In genomic region chr6:13152062-13152640, GRCm38 (mm10) we compare ENCODE assay signal across 10 mouse cellular contexts.
DNase-seq lines count a peak whose midpoint lies in the region; ATAC-seq and TF ChIP-seq lines count a peak whose summit lies in the region.
"Had no signal": no experiment of that assay in that cellular context is flagged by ENCODE, and none has a peak within 500 bp of the region (broad histone marks: within the 10 kb centered on the region; RNA-seq: fewer than 3 reads in every experiment).

No protein-coding gene starts in this region.

- intact Hi-C loops in heart, postnatal 25 days (cut with DNase I) = loop anchor here (1.0 to 10.0 kb wide), 2 partner anchors 802 to 837 kb away; no protein-coding TSS in a partner anchor

- H3K4me1 ChIP-seq in heart, postnatal 0 days (ENCODE audit: control insufficient read depth, insufficient read depth) = no peaks in the 10 kb centered on the region
- H3K4me1 ChIP-seq in forebrain, embryonic 16.5 days (replicated peaks; ENCODE audit: control insufficient read depth, insufficient read depth, low read length) = no peaks in the 10 kb centered on the region
- no peaks in the 10 kb centered on the region for H3K4me1 ChIP-seq in midbrain, embryonic 15.5 days
- H3K4me1 ChIP-seq: limb, embryonic 12.5 days; stomach, embryonic 15.5 days had no signal

- WGBS in heart, postnatal 0 days = 88% methylated on average over 1 of the region's 1 CpGs
- WGBS in forebrain, embryonic 16.5 days = 64% methylated on average over 1 of the region's 1 CpGs
- 86% methylated on average over 1 of the region's 1 CpGs for WGBS in large intestine, adult 2 months
- 61% methylated on average over 1 of the region's 1 CpGs for WGBS in midbrain, embryonic 15.5 days

- no peak overlapping the region for H3K9ac ChIP-seq in heart, postnatal 0 days (replicated peaks; ENCODE audit: low read depth, low read length)
- H3K9ac ChIP-seq in forebrain, embryonic 16.5 days (replicated peaks; ENCODE audit: low read depth, low read length) = no peak overlapping the region
- H3K9ac ChIP-seq in midbrain, embryonic 15.5 days = no peak overlapping the region
- H3K9ac ChIP-seq: limb, embryonic 12.5 days; stomach, embryonic 15.5 days had no signal

- no peak overlapping the region for H3K4me2 ChIP-seq in heart, postnatal 0 days (ENCODE audit: low read depth, low read length)
- no peak overlapping the region for H3K4me2 ChIP-seq in forebrain, embryonic 16.5 days (ENCODE audit: low read length)
- H3K4me2 ChIP-seq in midbrain, embryonic 15.5 days = no peak overlapping the region
- H3K4me2 ChIP-seq: limb, embryonic 12.5 days; stomach, embryonic 15.5 days had no signal

- DNase-seq in heart, postnatal 0 days (ENCODE audit: low spot score) = peak; percentile 19
- DNase-seq in heart, postnatal 25 days (ENCODE audit: low spot score) = no peak
- peak; percentile 66 for DNase-seq in CD4-positive, CD25-positive, alpha-beta regulatory T cell, adult 2 months (ENCODE audit: low read depth, low spot score)
- peak; percentile 8 to 48 for DNase-seq in adrenal gland, postnatal 36 days
- DNase-seq in large intestine, adult 2 months (ENCODE audit: low read depth, low spot score) = peak; percentile 2
- no peak for DNase-seq in spleen, postnatal 4 days (ENCODE audit: low spot score in 2 of 2)

- no peaks in the 10 kb centered on the region for H3K27me3 ChIP-seq in heart, postnatal 0 days (ENCODE audit: control insufficient read depth, insufficient read depth, low read length)
- no peaks in the 10 kb centered on the region for H3K27me3 ChIP-seq in forebrain, embryonic 16.5 days (replicated peaks; ENCODE audit: control insufficient read depth, insufficient read depth, low read length)
- H3K27me3 ChIP-seq in midbrain, embryonic 15.5 days (replicated peaks) = no peaks in the 10 kb centered on the region
- H3K27me3 ChIP-seq: limb, embryonic 12.5 days; stomach, embryonic 15.5 days had no signal

- H3K4me3 ChIP-seq in heart, postnatal 0 days (ENCODE audit: low read depth, low read length) = no peak overlapping the region
- no peak overlapping the region for H3K4me3 ChIP-seq in forebrain, embryonic 16.5 days (replicated peaks; ENCODE audit: low read length)
- H3K4me3 ChIP-seq in midbrain, embryonic 15.5 days = no peak overlapping the region
- H3K4me3 ChIP-seq: limb, embryonic 12.5 days; stomach, embryonic 15.5 days had no signal

- no peak for TF ChIP-seq EP300 in heart, postnatal 0 days (IDR thresholded peaks at IDR 0.05; ENCODE audit: low read depth)

- peak; percentile 69 for TF ChIP-seq CTCF in heart, postnatal 0 days (IDR thresholded peaks at IDR 0.05; ENCODE audit: low read depth)

- H3K9me3 ChIP-seq in heart, postnatal 0 days (replicated peaks; ENCODE audit: control insufficient read depth, low read length) = no peaks in the 10 kb centered on the region
- peaks cover 3% of the 10 kb centered on the region; the same call in 1 of the 2 replicates for H3K9me3 ChIP-seq in forebrain, embryonic 16.5 days (ENCODE audit: control insufficient read depth, low read length)
- H3K9me3 ChIP-seq in midbrain, embryonic 15.5 days = no peaks in the 10 kb centered on the region
- H3K9me3 ChIP-seq: stomach, embryonic 15.5 days had no signal

- H3K36me3 ChIP-seq in heart, postnatal 0 days (replicated peaks; ENCODE audit: control insufficient read depth, insufficient read depth, low read length) = no peaks in the 10 kb centered on the region
- no peaks in the 10 kb centered on the region for H3K36me3 ChIP-seq in forebrain, embryonic 16.5 days (ENCODE audit: control insufficient read depth, insufficient read depth)
- no peaks in the 10 kb centered on the region for H3K36me3 ChIP-seq in midbrain, embryonic 15.5 days (replicated peaks)
- H3K36me3 ChIP-seq: limb, embryonic 12.5 days; stomach, embryonic 15.5 days had no signal

- no peak for ATAC-seq in heart, postnatal 0 days (ENCODE audit: insufficient read depth, low read depth)
- peak; percentile 77 for ATAC-seq in forebrain, embryonic 16.5 days
- ATAC-seq in midbrain, embryonic 15.5 days (replicated peaks) = peak; percentile 67; the same call in 1 of the 2 replicates

- H3K27ac ChIP-seq in heart, postnatal 0 days (ENCODE audit: low read depth) = no peak overlapping the region
- H3K27ac ChIP-seq in forebrain, embryonic 16.5 days (ENCODE audit: low read length) = no peak overlapping the region
- H3K27ac ChIP-seq in midbrain, embryonic 15.5 days = no peak overlapping the region
- H3K27ac ChIP-seq: limb, embryonic 12.5 days; stomach, embryonic 15.5 days had no signal

Comparison
In these comparisons a context has a peak if more than half of its experiments do, and no peak if none do; other contexts are left out.
1. DNase-seq: peak in heart, postnatal 0 days (single experiment), CD4-positive, CD25-positive, alpha-beta regulatory T cell, adult 2 months (single experiment), adrenal gland, postnatal 36 days (2 of 2) and large intestine, adult 2 months (single experiment); none in heart, postnatal 25 days (single experiment) and spleen, postnatal 4 days (0 of 2).